In genomic region chr4:24596942-24597611, GRCm38 (mm10) we compare ENCODE assay signal across 21 mouse cellular contexts.
A peak's percentile ranks its signal among the peaks of the same experiment; 100 is the strongest.
DNase-seq lines count a peak whose midpoint lies in the region; ATAC-seq and TF ChIP-seq lines count a peak whose summit lies in the region.
"Had no signal": no experiment of that assay in that cellular context is flagged by ENCODE, and none has a peak within 500 bp of the region (broad histone marks: within the 10 kb centered on the region; RNA-seq: fewer than 3 reads in every experiment).

No protein-coding gene starts in this region.

- peak; percentile 29; the same call in 1 of the 2 replicates for TF ChIP-seq CTCF in hindbrain, postnatal 0 days (IDR thresholded peaks at IDR 0.05; ENCODE audit: low read depth)
- no peak for TF ChIP-seq CTCF in G1E (IDR thresholded peaks at IDR 0.05; ENCODE audit: low read depth, low read length)

- no peak overlapping the region for H3K4me2 ChIP-seq in hindbrain, postnatal 0 days (ENCODE audit: low read depth, low read length)
- no peak overlapping the region for H3K4me2 ChIP-seq in hindbrain, embryonic 12.5 days (replicated peaks)
- no peak overlapping the region for H3K4me2 ChIP-seq in liver, embryonic 12.5 days
- H3K4me2 ChIP-seq: forebrain, embryonic 13.5 days had no signal

- H3K27me3 ChIP-seq in hindbrain, postnatal 0 days (ENCODE audit: insufficient read depth, low read length) = no peaks in the 10 kb centered on the region
- H3K27me3 ChIP-seq in hindbrain, embryonic 12.5 days = no peaks in the 10 kb centered on the region
- no peaks in the 10 kb centered on the region for H3K27me3 ChIP-seq in G1E (ENCODE audit: insufficient read depth, low read length)
- H3K27me3 ChIP-seq in liver, embryonic 12.5 days (replicated peaks) = no peaks in the 10 kb centered on the region
- H3K27me3 ChIP-seq: CH12.LX; forebrain, embryonic 13.5 days had no signal

- H3K4me1 ChIP-seq in hindbrain, postnatal 0 days (ENCODE audit: insufficient read depth, low read length) = no peaks in the 10 kb centered on the region
- no peaks in the 10 kb centered on the region for H3K4me1 ChIP-seq in hindbrain, embryonic 12.5 days
- no peaks in the 10 kb centered on the region for H3K4me1 ChIP-seq in G1E (ENCODE audit: insufficient read depth, low read depth, low read length)
- peaks cover 16% of the 10 kb centered on the region for H3K4me1 ChIP-seq in liver, embryonic 12.5 days
- H3K4me1 ChIP-seq: forebrain, embryonic 13.5 days had no signal

- H3K4me3 ChIP-seq in hindbrain, postnatal 0 days (ENCODE audit: low read length) = no peak overlapping the region
- H3K4me3 ChIP-seq in hindbrain, embryonic 12.5 days = no peak overlapping the region
- no peak overlapping the region for H3K4me3 ChIP-seq in G1E (ENCODE audit: low read depth, low read length)
- H3K4me3 ChIP-seq in liver, embryonic 12.5 days = no peak overlapping the region
- H3K4me3 ChIP-seq: forebrain, embryonic 13.5 days had no signal

- WGBS in hindbrain, postnatal 0 days = 89% methylated on average over 6 of the region's 6 CpGs
- WGBS in hindbrain, embryonic 12.5 days = 94% methylated on average over 6 of the region's 6 CpGs
- WGBS in liver, embryonic 12.5 days (ENCODE audit: insufficient replicate concordance) = 55% methylated on average over 6 of the region's 6 CpGs

- H3K36me3 ChIP-seq in hindbrain, postnatal 0 days (ENCODE audit: insufficient read depth, low read length) = no peaks in the 10 kb centered on the region
- H3K36me3 ChIP-seq in hindbrain, embryonic 12.5 days = peaks cover 15% of the 10 kb centered on the region; the same call in 1 of the 2 replicates
- peaks cover 83% of the 10 kb centered on the region for H3K36me3 ChIP-seq in G1E (replicated peaks)
- peaks cover 78% of the 10 kb centered on the region for H3K36me3 ChIP-seq in liver, embryonic 12.5 days

- H3K9ac ChIP-seq in hindbrain, postnatal 0 days (replicated peaks; ENCODE audit: low read length) = no peak overlapping the region
- H3K9ac ChIP-seq in hindbrain, embryonic 12.5 days = no peak overlapping the region
- H3K9ac ChIP-seq in liver, embryonic 12.5 days = no peak overlapping the region
- H3K9ac ChIP-seq: forebrain, embryonic 13.5 days had no signal

- ATAC-seq in hindbrain, postnatal 0 days = no peak
- ATAC-seq in hindbrain, embryonic 12.5 days (ENCODE audit: low FRiP score) = no peak
- peak; percentile 28; the same call in 1 of the 2 replicates for ATAC-seq in G1E (ENCODE audit: extremely low read depth, insufficient number of reproducible peaks, low FRiP score, poor library complexity, severe bottlenecking)
- peak; percentile 91 for ATAC-seq in liver, embryonic 12.5 days
- peak; percentile 84 for ATAC-seq in megakaryocyte-erythroid progenitor cell, adult 5-6 weeks (replicated peaks; ENCODE audit: low FRiP score, low TSS enrichment, poor library complexity, severe bottlenecking)
- ATAC-seq: forebrain, embryonic 13.5 days; hindbrain, embryonic 16.5 days; lung, postnatal 0 days had no signal

- no peak for DNase-seq in hindbrain, postnatal 0 days (ENCODE audit: low spot score)
- DNase-seq in G1E (ENCODE audit: low spot score) = no peak
- DNase-seq in lung, postnatal 36 days = no peak
- DNase-seq in adrenal gland, adult 8-10 months = no peak
- DNase-seq: adrenal gland, postnatal 14 days; cerebellum, adult 18-20 months; cerebellum, postnatal 36 days; gastrocnemius, postnatal 14 days; heart, adult 18-20 months; heart, postnatal 4 days; kidney, adult 18-20 months; kidney, postnatal 10 days; right cerebral cortex, adult 18-20 months; thymus, postnatal 36 days had no signal

- H3K9me3 ChIP-seq in hindbrain, postnatal 0 days (ENCODE audit: low read length) = no peaks in the 10 kb centered on the region
- H3K9me3 ChIP-seq in hindbrain, embryonic 12.5 days (replicated peaks) = no peaks in the 10 kb centered on the region
- H3K9me3 ChIP-seq in G1E (replicated peaks) = no peaks in the 10 kb centered on the region
- H3K9me3 ChIP-seq in liver, embryonic 12.5 days (replicated peaks) = no peaks in the 10 kb centered on the region
- H3K9me3 ChIP-seq: forebrain, embryonic 13.5 days had no signal

- H3K27ac ChIP-seq in hindbrain, postnatal 0 days = no peak overlapping the region
- no peak overlapping the region for H3K27ac ChIP-seq in hindbrain, embryonic 12.5 days
- peak overlapping the region; percentile 22; the same call in 1 of the 2 replicates for H3K27ac ChIP-seq in liver, embryonic 12.5 days
- H3K27ac ChIP-seq: forebrain, embryonic 13.5 days had no signal

Comparison
In these comparisons a context has a peak if more than half of its experiments do, and no peak if none do; other contexts are left out.
1. ATAC-seq: peak in G1E (single experiment), liver, embryonic 12.5 days (single experiment) and megakaryocyte-erythroid progenitor cell, adult 5-6 weeks (single experiment); none in hindbrain, postnatal 0 days (single experiment) and hindbrain, embryonic 12.5 days (single experiment).